Mouse (Mus musculus) midbrain, embryonic 15.5 days (tissue): Measurements from ENCODE around the gene Slc22a2. TPM values are rescaled to one million over a fixed set of nuclear protein-coding genes. Genes with fewer than 3 reads are reported as not detected.
"Not testable (repeated sequence)": the region's sequence is repeated elsewhere in the genome, so short reads cannot be mapped to it uniquely, and the experiment has no call there.

Experiments used
- ATAC-seq: fragments of 200-750 bp; cut with Nextera tagmentation; replicated peaks from 2 replicates; pipeline ENCODE4 v1.8.0; 2017; ENCODE audit warnings: moderate TSS enrichment
- H3K27ac ChIP-seq: fragments of 300-500 bp; sonication (generic); 2 replicates; pipeline ENCODE4 v1.5.1; 2015; ENCODE audit warnings: mild to moderate bottlenecking, inconsistent platforms
- H3K27me3 ChIP-seq: fragments of 300-500 bp; sonication (generic); replicated peaks from 2 replicates; pipeline ENCODE4 v1.6.1; 2015; ENCODE audit warnings: inconsistent platforms
- H3K36me3 ChIP-seq: fragments of 300-500 bp; sonication (generic); replicated peaks from 2 replicates; pipeline ENCODE4 v1.6.1; 2015; ENCODE audit warnings: inconsistent platforms
- H3K4me1 ChIP-seq: fragments of 300-500 bp; sonication (generic); 2 replicates; pipeline ENCODE4 v1.6.1; 2015; ENCODE audit warnings: inconsistent platforms
- H3K4me2 ChIP-seq: fragments of 300-500 bp; sonication (generic); 2 replicates; pipeline ENCODE4 v1.6.1; 2015; ENCODE audit warnings: inconsistent platforms, mild to moderate bottlenecking, moderate library complexity
- H3K4me3 ChIP-seq: fragments of 300-500 bp; sonication (generic); 2 replicates; pipeline ENCODE4 v1.5.1; 2015; ENCODE audit warnings: mild to moderate bottlenecking, inconsistent platforms
- H3K9ac ChIP-seq: fragments of 300-500 bp; sonication (generic); 2 replicates; pipeline ENCODE4 v1.6.1; 2015; ENCODE audit warnings: mild to moderate bottlenecking, inconsistent platforms
- H3K9me3 ChIP-seq: fragments of 300-500 bp; sonication (generic); 2 replicates; pipeline ENCODE4 v1.6.1; 2016; ENCODE audit warnings: inconsistent platforms
- WGBS: fragments of 180-500 bp; shearing (Covaris S2); methylation state at CpG from one replicate; pipeline ENCODE4 v1.1.7; 2015; ENCODE audit warnings: mixed read lengths; 5-methylcytosine and 5-hydroxymethylcytosine counted together
- polyA plus RNA-seq: library from polyadenylated mRNA; unstranded; fragments of >200 nt; fragmentation: Nextera tagmentation; extraction: Ambion mirVana; gene quantifications from 2 replicates; pipeline ENCODE4 v1.2.1, GENCODE M21; 2015

Gene Slc22a2
- polyA plus RNA-seq, 1 experiment from 2014 or later: 2.6 TPM

GRCm38 (mm10) chr17:12671029-12671605 is 87.2 kb downstream of the Slc22a2 start:
- Histone ChIP-seq H3K27ac (no peak overlapping the region), H3K4me1 (no peaks in the 10 kb centered on the region), H3K36me3 (no peaks in the 10 kb centered on the region), H3K9ac (no peak overlapping the region), H3K9me3 (no peaks in the 10 kb centered on the region), H3K4me3 (no peak overlapping the region), H3K27me3 (no peaks in the 10 kb centered on the region), H3K4me2 (no peak overlapping the region)
- no peak for ATAC-seq
- 89% methylated on average over 5 of the region's 5 CpGs for WGBS

DNA sequence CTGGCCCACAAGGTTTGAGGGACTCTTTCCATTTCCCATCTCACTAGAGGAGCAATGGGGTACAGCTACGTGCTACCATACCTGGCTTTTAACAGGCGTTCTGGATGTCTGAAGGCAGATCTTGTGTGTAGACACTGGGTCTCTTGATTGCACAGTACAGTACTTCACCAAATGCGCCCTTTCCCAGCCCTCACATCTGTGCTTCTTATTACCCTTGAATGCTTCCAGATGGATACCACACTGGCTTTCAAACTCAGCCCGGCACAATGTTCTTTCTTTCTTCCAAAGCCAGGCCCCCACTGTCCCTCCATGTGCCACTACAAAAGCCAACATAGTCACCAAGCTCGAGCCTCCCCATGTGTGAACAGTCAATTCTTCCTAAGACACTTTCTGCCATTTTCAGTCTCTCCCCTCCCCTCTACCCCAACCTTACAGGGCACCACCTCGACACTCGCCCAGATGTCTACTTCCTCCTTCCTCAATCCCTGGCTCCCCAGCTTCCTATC is 88.4 kb downstream of the Slc22a2 start:
- H3K36me3 ChIP-seq: no peaks in the 10 kb centered on the region
- H3K9ac ChIP-seq: no peak overlapping the region
- H3K4me2 ChIP-seq: no peak overlapping the region
- H3K4me3 ChIP-seq: no peak overlapping the region
- 78% methylated on average over 7 of the region's 7 CpGs for WGBS
- no peaks in the 10 kb centered on the region for H3K4me1 ChIP-seq
- ATAC-seq: no peak
- H3K27me3 ChIP-seq: no peaks in the 10 kb centered on the region
- H3K27ac ChIP-seq: no peak overlapping the region
- H3K9me3 ChIP-seq: no peaks in the 10 kb centered on the region

- ATAC-seq: no peak
- no peak overlapping the region for H3K4me3 ChIP-seq
- no peak overlapping the region for H3K27ac ChIP-seq
- H3K36me3 ChIP-seq: no peaks in the 10 kb centered on the region
- H3K9ac ChIP-seq: no peak overlapping the region
- H3K4me1 ChIP-seq: no peaks in the 10 kb centered on the region
- no peaks in the 10 kb centered on the region for H3K27me3 ChIP-seq
- no peak overlapping the region for H3K4me2 ChIP-seq
- H3K9me3 ChIP-seq: no peaks in the 10 kb centered on the region
- WGBS: 74% methylated on average over 3 of the region's 3 CpGs
Observed at GRCm38 (mm10) chr17:12673871-12674270, 89.9 kb downstream of the Slc22a2 start.

- not testable (repeated sequence) for H3K9ac ChIP-seq, H3K27me3 ChIP-seq, H3K4me1 ChIP-seq, H3K27ac ChIP-seq, H3K4me2 ChIP-seq, H3K9me3 ChIP-seq, ATAC-seq, H3K4me3 ChIP-seq, H3K36me3 ChIP-seq
- 91% methylated on average over 7 of the region's 7 CpGs for WGBS
Observed at GRCm38 (mm10) chr17:12674980-12675379, 91.0 kb downstream of the Slc22a2 start.

DNA sequence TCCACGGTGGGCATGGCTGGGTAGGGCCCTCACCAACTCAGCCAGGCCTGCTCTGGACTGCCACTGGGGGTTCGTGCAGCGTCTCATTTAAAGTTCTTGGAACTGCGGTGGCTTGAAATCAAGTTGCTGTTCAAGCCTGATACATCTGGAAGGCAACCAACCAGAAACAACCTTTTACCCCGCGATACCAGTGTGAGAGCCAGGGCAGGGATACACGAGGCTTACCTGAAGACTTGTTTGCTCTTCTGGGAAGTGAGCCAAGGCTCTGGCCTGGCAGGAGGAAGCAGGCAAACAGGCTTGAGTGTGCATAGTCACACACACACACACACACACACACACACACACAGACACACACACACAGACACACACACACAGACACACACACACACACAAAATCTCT is 91.7 kb downstream of the Slc22a2 start, which contains the start of gene Slc22a1:
Slc22a1 (minus strand) TSS at position 184 of the 400 bp plus-strand sequence.
- H3K9ac ChIP-seq: no peak within 1 kb of the TSS
- H3K27me3 ChIP-seq: no peaks in the 10 kb centered on the region
- ATAC-seq: no peak
- H3K36me3 ChIP-seq: no peaks in the 10 kb centered on the region
- H3K4me2 ChIP-seq: no peak within 1 kb of the TSS
- H3K4me3 ChIP-seq: no peak within 1 kb of the TSS
- H3K9me3 ChIP-seq: no peaks in the 10 kb centered on the region
- 87% methylated on average over 7 of the region's 7 CpGs for WGBS
- H3K4me1 ChIP-seq: no peaks in the 10 kb centered on the region
- no peak within 1 kb of the TSS for H3K27ac ChIP-seq

GRCm38 (mm10) chr17:12677139-12677538 is 93.2 kb downstream of the Slc22a2 start:
- Histone ChIP-seq H3K27ac (no peak overlapping the region), H3K4me3 (no peak overlapping the region), H3K9me3 (no peaks in the 10 kb centered on the region), H3K4me2 (no peak overlapping the region), H3K36me3 (no peaks in the 10 kb centered on the region), H3K4me1 (no peaks in the 10 kb centered on the region), H3K9ac (no peak overlapping the region), H3K27me3 (no peaks in the 10 kb centered on the region)
- no peak for ATAC-seq

Other genes starting within 250 kb of the Slc22a2 start
- 0.09 and 0.55 TPM in 2 replicates for gene Plg, start 205.5 kb upstream of the Slc22a2 start, polyA plus RNA-seq
- 1.0 and 1.2 TPM in 2 replicates for gene Slc22a3, start 76.4 kb upstream of the Slc22a2 start, polyA plus RNA-seq
- gene Slc22a1, start 91.7 kb downstream of the Slc22a2 start, polyA plus RNA-seq: not detected in 2 replicates
- gene Igf2r, start 185.5 kb downstream of the Slc22a2 start, polyA plus RNA-seq: 10.8 and 11.2 TPM in 2 replicates